Mouse (Mus musculus): ENCODE data around the gene Pdk4. TPM values are rescaled to one million over a fixed set of nuclear protein-coding genes. Genes with fewer than 3 reads are reported as not detected.

Gene Pdk4
- total RNA-seq, 1 experiment from 2014 or later: not detected

- no peak for ATAC-seq (replicated peaks; ENCODE audit: insufficient number of reproducible peaks, low FRiP score, low TSS enrichment, poor library complexity, severe bottlenecking)
These were observed 46.2 kb downstream of the Pdk4 start for GRCm38 (mm10) chr6:5449878-5450277.

GRCm38 (mm10) chr6:5448396-5448795 lies 47.7 kb downstream of the Pdk4 start:
- no peak for ATAC-seq (replicated peaks; ENCODE audit: insufficient number of reproducible peaks, low FRiP score, low TSS enrichment, poor library complexity, severe bottlenecking)

- no peak for ATAC-seq (replicated peaks; ENCODE audit: insufficient number of reproducible peaks, low FRiP score, low TSS enrichment, poor library complexity, severe bottlenecking)
These were observed 48.6 kb downstream of the Pdk4 start for GRCm38 (mm10) chr6:5447546-5447945.

GRCm38 (mm10) chr6:5447013-5447412 lies 49.1 kb downstream of the Pdk4 start:
- no peak for ATAC-seq (replicated peaks; ENCODE audit: insufficient number of reproducible peaks, low FRiP score, low TSS enrichment, poor library complexity, severe bottlenecking)

GRCm38 (mm10) chr6:5444331-5444898 lies 51.7 kb downstream of the Pdk4 start:
- ATAC-seq (replicated peaks; ENCODE audit: insufficient number of reproducible peaks, low FRiP score, low TSS enrichment, poor library complexity, severe bottlenecking): no peak

GRCm38 (mm10) chr6:5443104-5443863 lies 52.8 kb downstream of the Pdk4 start:
- ATAC-seq (replicated peaks; ENCODE audit: insufficient number of reproducible peaks, low FRiP score, low TSS enrichment, poor library complexity, severe bottlenecking): no peak

- ATAC-seq (replicated peaks; ENCODE audit: insufficient number of reproducible peaks, low FRiP score, low TSS enrichment, poor library complexity, severe bottlenecking): no peak
These were observed 53.6 kb downstream of the Pdk4 start for GRCm38 (mm10) chr6:5442316-5443085.

- ATAC-seq (replicated peaks; ENCODE audit: insufficient number of reproducible peaks, low FRiP score, low TSS enrichment, poor library complexity, severe bottlenecking): no peak
These were observed 54.9 kb downstream of the Pdk4 start for GRCm38 (mm10) chr6:5441221-5441620.

- ATAC-seq (replicated peaks; ENCODE audit: insufficient number of reproducible peaks, low FRiP score, low TSS enrichment, poor library complexity, severe bottlenecking): no peak
These were observed 58.4 kb downstream of the Pdk4 start for GRCm38 (mm10) chr6:5437757-5438156.

GRCm38 (mm10) chr6:5433887-5434286 lies 62.2 kb downstream of the Pdk4 start:
- no peak for ATAC-seq (replicated peaks; ENCODE audit: insufficient number of reproducible peaks, low FRiP score, low TSS enrichment, poor library complexity, severe bottlenecking)

Other genes with a start within 250 kb of the Pdk4 start
- 2.1 to 7.2 TPM (median 4.7 TPM) in 3 replicates for gene Pon3, start 240.0 kb downstream of the Pdk4 start, total RNA-seq (2017)
- gene Pon2, start 197.9 kb downstream of the Pdk4 start, total RNA-seq (2017): 60.1 to 68.1 TPM (median 66.0 TPM) in 3 replicates
- not detected in 3 replicates for gene Asb4, start 112.9 kb downstream of the Pdk4 start, total RNA-seq (2017)
- gene Dync1i1, start 229.3 kb upstream of the Pdk4 start, total RNA-seq (2017): not detected in 3 replicates